Comparison of ENCODE assay signal across 9 mouse cellular contexts in genomic region chr13:51975330-51975729, GRCm38 (mm10).
DNase-seq lines count a peak whose midpoint lies in the region; ATAC-seq and TF ChIP-seq lines count a peak whose summit lies in the region.
"Had no signal": no experiment of that assay in that cellular context is flagged by ENCODE, and none has a peak within 500 bp of the region (broad histone marks: within the 10 kb centered on the region; RNA-seq: fewer than 3 reads in every experiment).

No protein-coding gene starts in this region.

- TF ChIP-seq POLR2A in ES-Bruce4 (IDR thresholded peaks at IDR 0.05; ENCODE audit: insufficient read depth, low read length): no peak

- H3K36me3 ChIP-seq in ES-Bruce4 (ENCODE audit: control insufficient read depth, insufficient read depth, low read length, poor library complexity, severe bottlenecking): no peaks in the 10 kb centered on the region
- H3K36me3 ChIP-seq in heart, embryonic 12.5 days: no peaks in the 10 kb centered on the region
- no peaks in the 10 kb centered on the region for H3K36me3 ChIP-seq in limb, embryonic 12.5 days

- TF ChIP-seq CTCF in ES-Bruce4 (IDR thresholded peaks at IDR 0.05; ENCODE audit: low read depth, low read length): no peak

- no peaks in the 10 kb centered on the region for H3K27me3 ChIP-seq in ES-Bruce4 (ENCODE audit: control insufficient read depth, insufficient read depth, low read length, poor library complexity, severe bottlenecking)
- H3K27me3 ChIP-seq in heart, embryonic 12.5 days (replicated peaks): no peaks in the 10 kb centered on the region
- no peaks in the 10 kb centered on the region for H3K27me3 ChIP-seq in limb, embryonic 12.5 days
- H3K27me3 ChIP-seq: CH12.LX had no signal

- no peak for ATAC-seq in heart, embryonic 12.5 days (ENCODE audit: insufficient number of reproducible peaks, low FRiP score)
- no peak for ATAC-seq in limb, embryonic 12.5 days (ENCODE audit: insufficient number of reproducible peaks, insufficient read depth, low FRiP score, low TSS enrichment, low read depth)

- peak overlapping the region; percentile 36; the same call in 1 of the 2 replicates for H3K27ac ChIP-seq in ES-Bruce4 (ENCODE audit: insufficient read depth, low read length)
- H3K27ac ChIP-seq in heart, embryonic 12.5 days (ENCODE audit: poor library complexity, severe bottlenecking): peak overlapping the region; percentile 79
- H3K27ac ChIP-seq in limb, embryonic 12.5 days: peak overlapping the region; percentile 84

- H3K4me2 ChIP-seq in heart, embryonic 12.5 days: peak overlapping the region; percentile 23; the same call in 1 of the 2 replicates
- 0 out of 2 replicates have a peak overlapping the region, but pooled peaks have one; percentile 13 for H3K4me2 ChIP-seq in limb, embryonic 12.5 days

- peak; percentile 48 for DNase-seq in gastrocnemius, postnatal 10 days
- no peak for DNase-seq in gastrocnemius, adult 18-20 months (ENCODE audit: low spot score)
- no peak for DNase-seq in neural tube, embryonic 10.5 days (ENCODE audit: extremely low spot score, low spot score)
- no peak for DNase-seq in layer of hippocampus, adult 8-10 months (ENCODE audit: low spot score in 2 of 2)
- no peak for DNase-seq in spleen, adult 12 weeks (ENCODE audit: low spot score)

- H3K9me3 ChIP-seq in ES-Bruce4 (replicated peaks; ENCODE audit: control insufficient read depth, insufficient read depth, low read length, poor library complexity, severe bottlenecking): no peaks in the 10 kb centered on the region; the same call in 1 of the 2 replicates
- H3K9me3 ChIP-seq in heart, embryonic 12.5 days (replicated peaks): peaks cover 8% of the 10 kb centered on the region
- peaks cover 11% of the 10 kb centered on the region for H3K9me3 ChIP-seq in limb, embryonic 12.5 days

- H3K9ac ChIP-seq in ES-Bruce4 (ENCODE audit: low read depth, poor library complexity, severe bottlenecking): peak overlapping the region; percentile 20
- H3K9ac ChIP-seq in heart, embryonic 12.5 days: no peak overlapping the region
- H3K9ac ChIP-seq in limb, embryonic 12.5 days (replicated peaks): no peak overlapping the region

- H3K4me3 ChIP-seq in ES-Bruce4 (ENCODE audit: low read depth, low read length): peak overlapping the region; percentile 28; the same call in 1 of the 2 replicates
- no peak overlapping the region for H3K4me3 ChIP-seq in heart, embryonic 12.5 days
- no peak overlapping the region for H3K4me3 ChIP-seq in limb, embryonic 12.5 days (replicated peaks)

- WGBS in heart, embryonic 12.5 days: 65% methylated on average over 10 of the region's 10 CpGs
- WGBS in limb, embryonic 12.5 days: 48% methylated on average over 10 of the region's 10 CpGs

- H3K4me1 ChIP-seq in ES-Bruce4 (ENCODE audit: control insufficient read depth, insufficient read depth, low read length): peaks cover 2% of the 10 kb centered on the region
- peaks cover 60% of the 10 kb centered on the region for H3K4me1 ChIP-seq in heart, embryonic 12.5 days (replicated peaks)
- peaks cover 59% of the 10 kb centered on the region for H3K4me1 ChIP-seq in limb, embryonic 12.5 days (replicated peaks)

- TF ChIP-seq EP300 in ES-Bruce4 (IDR thresholded peaks at IDR 0.05; ENCODE audit: insufficient read depth, low read depth, low read length): no peak
